Mouse (Mus musculus): ENCODE data around the gene Coq5.
A peak's percentile ranks its signal among the peaks of the same experiment; 100 is the strongest.

GRCm38 (mm10) chr5:115326875-115327609 lies 47.6 kb downstream of the Coq5 start, which contains the start of gene Srsf9:
- TF ChIP-seq CTCF (IDR thresholded peaks at IDR 0.05; ENCODE audit: borderline replicate concordance, insufficient read depth, low read length) (no peak), POLR2A (IDR thresholded peaks at IDR 0.05; ENCODE audit: low read depth, low read length) (peak; percentile 87)

All from embryonic fibroblast, embryonic 13.5 days (primary cell).